Mouse (Mus musculus) embryonic facial prominence, embryonic 12.5 days (tissue): ENCODE results near the gene Itgal. TPM values are rescaled to one million over a fixed set of nuclear protein-coding genes. Genes with fewer than 3 reads are reported as not detected.
"Not testable (repeated sequence)": the region's sequence is repeated elsewhere in the genome, so short reads cannot be mapped to it uniquely, and the experiment has no call there.

Experiments
- ATAC-seq: fragments of 200-750 bp; cut with Nextera tagmentation; 2 replicates; pipeline ENCODE4 v1.8.0; 2017; ENCODE audit not compliant: insufficient number of reproducible peaks, insufficient read depth, low FRiP score, low TSS enrichment
- H3K27ac ChIP-seq: fragments of 300-500 bp; sonication (generic); 2 replicates; pipeline ENCODE4 v1.5.1; 2016; ENCODE audit warnings: mild to moderate bottlenecking
- H3K27me3 ChIP-seq: fragments of 300-500 bp; sonication (generic); 2 replicates; pipeline ENCODE4 v1.6.1; 2016; ENCODE audit warnings: mild to moderate bottlenecking, moderate library complexity
- H3K36me3 ChIP-seq: fragments of 300-500 bp; sonication (generic); 2 replicates; pipeline ENCODE4 v1.6.1; 2016; ENCODE audit warnings: mild to moderate bottlenecking
- H3K4me1 ChIP-seq: fragments of 300-500 bp; sonication (generic); 2 replicates; pipeline ENCODE4 v1.6.1; 2016
- H3K4me2 ChIP-seq: fragments of 300-500 bp; sonication (generic); replicated peaks from 2 replicates; pipeline ENCODE4 v1.6.1; 2016; ENCODE audit warnings: mild to moderate bottlenecking, moderate library complexity
- H3K4me3 ChIP-seq: fragments of 300-500 bp; sonication (generic); 2 replicates; pipeline ENCODE4 v1.5.1; 2016; ENCODE audit warnings: mild to moderate bottlenecking
- H3K9ac ChIP-seq: fragments of 300-500 bp; sonication (generic); 2 replicates; pipeline ENCODE4 v1.6.1; 2016; ENCODE audit warnings: mild to moderate bottlenecking, moderate library complexity
- H3K9me3 ChIP-seq: fragments of 300-500 bp; sonication (generic); 2 replicates; pipeline ENCODE4 v1.6.1; 2016; ENCODE audit warnings: mild to moderate bottlenecking, moderate library complexity
- WGBS: fragments of 180-500 bp; shearing (Covaris S2); methylation state at CpG from one replicate; pipeline ENCODE4 v1.1.7; 2016; 5-methylcytosine and 5-hydroxymethylcytosine counted together
- polyA plus RNA-seq: library from polyadenylated mRNA; unstranded; fragments of >200 nt; fragmentation: Nextera tagmentation; extraction: Ambion mirVana; gene quantifications from 2 replicates; pipeline ENCODE4 v1.2.1, GENCODE M21; 2016

The Itgal gene
- polyA plus RNA-seq, 1 experiment from 2014 or later, result 0.91 TPM

DNA sequence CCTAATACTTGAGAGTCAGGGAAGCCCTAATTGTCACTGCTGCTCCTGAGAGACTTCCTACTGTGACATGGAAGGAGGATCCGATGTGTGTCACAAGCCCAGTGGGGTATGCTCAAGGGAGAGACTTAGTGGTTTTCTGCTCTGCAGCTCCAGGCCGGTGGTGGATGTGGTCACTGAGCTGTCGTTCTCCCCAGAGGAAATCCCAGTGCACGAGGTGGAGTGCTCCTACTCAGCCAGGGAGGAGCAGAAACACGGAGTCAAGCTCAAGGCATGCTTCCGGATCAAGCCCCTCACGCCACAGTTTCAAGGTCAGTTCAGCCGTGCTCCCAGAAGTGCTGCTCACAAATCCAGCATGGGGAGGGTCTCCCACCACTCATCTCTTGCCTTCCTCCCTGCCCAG is 17.9 kb downstream of the Itgal start:
- no peaks in the 10 kb centered on the region for H3K27me3 ChIP-seq
- H3K4me2 ChIP-seq, result no peak overlapping the region
- 33% methylated on average over 8 of the region's 8 CpGs for WGBS
- no peaks in the 10 kb centered on the region for H3K36me3 ChIP-seq
- H3K9ac ChIP-seq, result no peak overlapping the region
- no peaks in the 10 kb centered on the region for H3K4me1 ChIP-seq
- ATAC-seq, result no peak
- H3K4me3 ChIP-seq, result no peak overlapping the region
- H3K9me3 ChIP-seq, result no peaks in the 10 kb centered on the region
- H3K27ac ChIP-seq, result no peak overlapping the region

DNA sequence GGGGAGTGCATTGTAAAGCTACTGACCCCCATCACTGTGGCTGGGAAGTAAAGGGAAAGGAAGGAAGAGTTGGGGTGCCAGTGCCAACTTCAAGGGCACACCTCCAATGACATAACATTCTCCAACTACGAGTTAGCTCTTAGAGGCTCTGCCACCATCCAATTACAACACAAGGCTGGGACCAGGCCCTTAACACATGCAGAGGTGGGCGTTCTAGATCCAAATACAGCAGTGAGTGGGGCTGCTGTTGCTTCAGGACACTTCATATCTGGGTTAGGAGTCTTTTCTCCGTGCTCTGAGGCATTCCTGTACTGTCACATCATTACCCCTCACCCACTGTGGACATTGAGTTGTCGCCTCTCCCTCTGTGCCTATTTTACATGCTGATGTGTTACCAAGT is 25.0 kb downstream of the Itgal start:
- Histone ChIP-seq H3K4me2 (no peak overlapping the region), H3K4me3 (no peak overlapping the region), H3K9me3 (no peaks in the 10 kb centered on the region), H3K4me1 (no peaks in the 10 kb centered on the region), H3K36me3 (no peaks in the 10 kb centered on the region), H3K27me3 (no peaks in the 10 kb centered on the region), H3K27ac (no peak overlapping the region), H3K9ac (no peak overlapping the region)
- ATAC-seq, result no peak
- WGBS, result 75% methylated on average over 4 of the region's 4 CpGs

DNA sequence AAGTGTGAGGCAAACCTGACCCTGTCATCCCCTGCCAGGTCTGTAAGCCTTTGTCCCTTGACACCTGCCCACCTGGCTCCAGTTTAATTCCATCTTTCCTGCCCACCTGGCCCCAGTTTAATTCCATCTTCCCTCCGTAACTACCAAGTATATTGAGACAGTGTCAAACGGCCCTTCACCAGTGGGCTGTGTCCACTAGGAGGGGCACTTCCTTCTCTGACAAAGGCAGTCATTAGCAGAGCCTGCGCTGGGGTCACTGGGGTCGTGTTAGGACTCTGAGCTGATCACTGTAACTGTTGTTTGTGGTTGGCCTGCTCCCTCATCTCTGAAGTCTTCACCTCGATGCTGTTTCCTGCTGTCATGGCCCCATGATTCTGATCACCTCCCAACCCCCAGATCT is 26.0 kb downstream of the Itgal start:
- Histone ChIP-seq H3K4me3 (no peak overlapping the region), H3K4me1 (no peaks in the 10 kb centered on the region), H3K27me3 (no peaks in the 10 kb centered on the region), H3K9me3 (no peaks in the 10 kb centered on the region), H3K27ac (no peak overlapping the region), H3K9ac (no peak overlapping the region), H3K4me2 (no peak overlapping the region), H3K36me3 (no peaks in the 10 kb centered on the region)
- no peak for ATAC-seq
- 35% methylated on average over 5 of the region's 5 CpGs for WGBS

DNA sequence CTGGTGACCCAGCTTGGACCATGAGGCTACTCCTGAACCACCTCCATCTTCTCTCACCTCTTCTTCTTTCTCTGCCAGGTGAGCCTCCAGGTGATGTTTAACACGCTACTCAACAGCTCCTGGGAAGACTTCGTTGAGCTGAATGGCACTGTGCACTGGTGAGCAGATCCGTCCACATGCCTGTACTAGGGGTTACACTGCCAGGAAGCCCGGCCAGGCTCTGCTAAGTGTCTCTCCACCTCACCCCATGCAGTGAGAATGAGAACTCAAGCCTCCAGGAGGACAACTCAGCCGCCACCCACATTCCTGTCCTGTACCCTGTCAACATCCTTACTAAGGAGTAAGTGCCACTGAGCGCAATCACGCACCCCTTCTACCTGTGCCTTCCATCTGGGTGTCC is 28.9 kb downstream of the Itgal start:
- Histone ChIP-seq H3K4me1 (no peaks in the 10 kb centered on the region), H3K9ac (no peak overlapping the region), H3K9me3 (no peaks in the 10 kb centered on the region), H3K27me3 (no peaks in the 10 kb centered on the region), H3K27ac (no peak overlapping the region), H3K36me3 (no peaks in the 10 kb centered on the region), H3K4me2 (no peak overlapping the region), H3K4me3 (no peak overlapping the region)
- no peak for ATAC-seq
- 84% methylated on average over 7 of the region's 7 CpGs for WGBS

DNA sequence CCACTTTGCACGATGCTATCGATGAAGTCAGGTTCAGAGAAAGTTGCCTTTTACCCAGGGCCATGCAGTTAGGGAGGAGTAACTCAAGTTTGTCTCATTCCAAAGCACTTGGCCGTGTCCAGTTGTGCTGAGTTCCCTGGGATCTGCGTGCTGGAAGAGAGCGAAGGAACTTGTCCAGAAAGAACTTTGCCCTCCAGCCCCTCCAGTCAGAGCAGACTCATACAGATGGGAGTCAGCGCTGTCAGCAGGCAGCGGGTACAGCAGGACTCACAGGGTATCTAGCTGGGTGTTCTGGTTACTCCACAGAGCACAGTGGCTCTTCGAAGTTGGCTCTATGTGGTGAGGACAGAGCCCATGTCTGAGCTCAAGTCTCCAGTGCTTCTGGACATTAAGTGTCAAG is 29.5 kb downstream of the Itgal start:
- Histone ChIP-seq H3K4me2 (no peak overlapping the region), H3K9me3 (no peaks in the 10 kb centered on the region), H3K36me3 (no peaks in the 10 kb centered on the region), H3K27me3 (no peaks in the 10 kb centered on the region), H3K4me1 (no peaks in the 10 kb centered on the region), H3K9ac (no peak overlapping the region), H3K27ac (no peak overlapping the region), H3K4me3 (no peak overlapping the region)
- 85% methylated on average over 8 of the region's 8 CpGs for WGBS
- ATAC-seq, result no peak

DNA sequence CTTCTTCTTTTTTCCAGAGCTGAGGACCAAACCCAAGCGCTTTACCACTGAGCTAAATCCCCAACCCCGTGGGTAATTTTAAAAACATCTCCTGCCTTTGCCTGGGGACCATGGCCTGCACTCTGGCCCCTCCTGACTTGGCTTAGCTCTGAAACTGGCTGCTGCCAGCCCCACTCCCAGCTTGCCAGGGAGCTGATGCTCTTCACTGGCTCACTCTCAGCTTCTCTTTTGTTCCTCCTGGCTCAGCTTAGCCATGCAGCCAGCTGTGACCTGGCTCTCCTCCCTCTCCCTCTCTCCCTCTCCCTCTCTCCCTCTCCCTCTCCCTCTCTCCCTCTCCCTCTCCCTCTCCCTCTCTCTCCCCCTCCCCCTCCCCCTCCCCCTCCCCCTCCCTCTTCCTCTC is 30.6 kb downstream of the Itgal start:
- no peak overlapping the region for H3K4me3 ChIP-seq
- no peak overlapping the region for H3K9ac ChIP-seq
- 83% methylated on average over 2 of the region's 2 CpGs for WGBS
- no peak for ATAC-seq
- H3K36me3 ChIP-seq, result no peaks in the 10 kb centered on the region
- no peaks in the 10 kb centered on the region for H3K27me3 ChIP-seq
- no peak overlapping the region for H3K4me2 ChIP-seq
- H3K27ac ChIP-seq, result no peak overlapping the region
- H3K9me3 ChIP-seq, result no peaks in the 10 kb centered on the region
- no peaks in the 10 kb centered on the region for H3K4me1 ChIP-seq

DNA sequence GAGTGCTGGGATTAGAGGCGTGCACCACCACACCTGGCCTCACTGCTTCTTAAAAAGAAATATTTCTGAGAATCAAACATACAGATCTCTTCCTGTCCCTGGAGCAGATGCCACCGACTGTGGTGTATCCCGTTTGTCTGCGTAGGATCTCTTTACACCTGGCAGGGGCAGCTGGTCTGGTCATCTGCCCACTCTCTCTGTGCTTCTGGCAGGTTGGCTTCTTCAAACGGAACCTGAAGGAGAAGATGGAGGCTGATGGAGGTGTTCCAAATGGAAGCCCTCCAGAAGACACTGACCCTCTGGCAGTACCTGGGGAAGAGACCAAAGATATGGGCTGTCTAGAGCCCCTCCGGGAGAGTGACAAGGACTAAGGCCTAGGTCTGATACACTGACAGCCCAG is 37.2 kb downstream of the Itgal start:
- ATAC-seq, result no peak
- 80% methylated on average over 6 of the region's 6 CpGs for WGBS

DNA sequence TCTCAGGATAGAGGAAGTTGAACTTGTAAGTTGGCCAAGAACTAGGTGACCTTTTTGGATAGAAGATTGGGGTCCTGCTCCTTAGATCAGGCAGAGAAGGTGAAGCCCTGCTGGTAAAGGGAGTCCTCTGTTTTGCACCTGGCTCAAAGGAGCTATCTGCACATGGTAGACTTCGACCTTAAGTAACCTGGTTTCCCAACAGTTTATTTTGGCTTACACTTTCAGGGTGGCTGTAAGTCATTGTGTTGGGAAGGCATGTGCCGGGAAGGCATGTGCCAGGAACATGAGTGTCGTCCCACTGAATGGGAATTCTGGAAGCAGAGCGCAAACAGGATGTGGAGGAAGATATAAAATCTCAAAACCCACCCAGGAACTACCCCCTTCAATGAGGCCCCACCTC is 39.5 kb downstream of the Itgal start:
- H3K4me2 ChIP-seq, result no peak overlapping the region
- no peak for ATAC-seq
- no peaks in the 10 kb centered on the region for H3K9me3 ChIP-seq
- H3K27me3 ChIP-seq, result no peaks in the 10 kb centered on the region
- no peak overlapping the region for H3K27ac ChIP-seq
- H3K36me3 ChIP-seq, result no peaks in the 10 kb centered on the region
- no peak overlapping the region for H3K9ac ChIP-seq
- 88% methylated on average over 4 of the region's 4 CpGs for WGBS
- no peaks in the 10 kb centered on the region for H3K4me1 ChIP-seq
- H3K4me3 ChIP-seq, result no peak overlapping the region

More for the DNA sequence above, 37.2 kb downstream of the Itgal start:
- no peak overlapping the region for H3K9ac ChIP-seq
- H3K9me3 ChIP-seq, result no peaks in the 10 kb centered on the region
- no peak overlapping the region for H3K27ac ChIP-seq
- no peaks in the 10 kb centered on the region for H3K36me3 ChIP-seq
- no peaks in the 10 kb centered on the region for H3K4me1 ChIP-seq
- no peak overlapping the region for H3K4me2 ChIP-seq
- no peak overlapping the region for H3K4me3 ChIP-seq
- H3K27me3 ChIP-seq, result no peaks in the 10 kb centered on the region

DNA sequence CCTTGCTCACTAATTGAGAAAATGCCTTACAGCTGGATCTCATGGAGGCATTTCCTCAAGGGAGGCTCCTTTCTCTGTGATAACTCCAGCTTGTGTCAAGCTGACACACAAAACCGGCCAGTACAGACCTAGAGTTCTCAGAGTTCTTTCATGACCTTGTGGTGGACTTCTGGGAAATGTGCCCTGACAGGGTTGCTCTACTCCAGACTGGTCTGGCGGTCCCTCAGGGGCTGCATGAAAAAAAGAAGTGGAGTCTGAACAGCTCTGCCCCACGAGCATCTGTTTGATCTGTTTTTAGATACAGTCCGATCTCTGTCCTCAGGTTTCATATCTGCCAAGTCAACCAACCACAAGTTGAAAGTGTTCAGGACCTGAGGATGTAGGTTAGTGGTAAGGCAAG is 41.6 kb downstream of the Itgal start:
- no peaks in the 10 kb centered on the region for H3K27me3 ChIP-seq
- no peak overlapping the region for H3K4me3 ChIP-seq
- H3K9me3 ChIP-seq, result no peaks in the 10 kb centered on the region
- no peak overlapping the region for H3K27ac ChIP-seq
- 48% methylated on average over 4 of the region's 4 CpGs for whole genome bisulfite sequencing
- no peak overlapping the region for H3K9ac ChIP-seq
- H3K36me3 ChIP-seq, result peaks cover 15% of the 10 kb centered on the region
- no peaks in the 10 kb centered on the region for H3K4me1 ChIP-seq
- no peak overlapping the region for H3K4me2 ChIP-seq
- ATAC-seq, result no peak

DNA sequence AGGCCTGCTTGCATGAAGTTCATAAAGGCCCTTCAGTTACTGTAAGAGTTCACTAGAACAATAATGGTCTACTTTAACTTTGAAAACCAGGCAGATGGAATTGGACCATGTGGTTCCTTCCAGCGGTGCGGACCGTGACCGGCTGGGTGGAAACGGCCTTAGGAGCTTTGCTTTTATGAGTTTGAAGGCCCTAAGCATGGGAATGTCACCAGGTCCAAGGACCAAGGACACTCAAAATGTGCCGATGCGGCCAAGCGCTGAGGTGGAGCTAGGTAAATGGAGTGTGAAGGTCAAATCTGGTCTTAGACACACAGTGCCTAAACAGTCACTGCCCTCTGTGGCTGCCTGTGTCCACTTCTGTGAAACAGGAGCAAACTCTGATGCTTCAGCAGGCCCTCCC is 45.3 kb downstream of the Itgal start:
- Histone ChIP-seq H3K4me3 (no peak overlapping the region), H3K36me3 (peaks cover 30% of the 10 kb centered on the region), H3K4me2 (no peak overlapping the region), H3K9me3 (no peaks in the 10 kb centered on the region), H3K27me3 (no peaks in the 10 kb centered on the region), H3K9ac (no peak overlapping the region), H3K4me1 (peaks cover 9% of the 10 kb centered on the region), H3K27ac (no peak overlapping the region)
- ATAC-seq, result no peak
- 95% methylated on average over 8 of the region's 8 CpGs for WGBS

DNA sequence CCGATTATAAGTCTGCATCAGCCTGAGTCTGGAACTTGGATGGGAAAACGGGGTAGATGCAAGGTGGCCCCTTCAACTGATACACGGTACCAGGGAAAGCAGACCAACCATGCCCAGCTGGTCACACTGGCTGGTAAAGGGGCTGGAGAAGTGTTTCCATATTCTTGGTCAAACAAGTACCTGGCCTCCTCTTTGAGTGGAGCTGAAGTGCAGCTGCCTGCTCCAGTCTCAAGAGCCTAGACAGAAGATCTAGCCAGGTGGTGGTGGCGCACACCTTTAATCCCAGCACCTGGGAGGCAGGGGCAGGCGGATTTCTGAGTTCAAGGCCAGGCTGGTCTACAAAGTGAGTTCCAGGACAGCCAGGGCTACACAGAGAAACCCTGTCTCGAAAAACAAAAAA is 45.8 kb downstream of the Itgal start:
- not testable (repeated sequence) for H3K27me3 ChIP-seq, H3K9me3 ChIP-seq, ATAC-seq, H3K27ac ChIP-seq, H3K4me3 ChIP-seq, H3K4me2 ChIP-seq, H3K9ac ChIP-seq
- 92% methylated on average over 6 of the region's 6 CpGs for WGBS
- Histone ChIP-seq H3K36me3 (peaks cover 30% of the 10 kb centered on the region), H3K4me1 (peaks cover 12% of the 10 kb centered on the region)

DNA sequence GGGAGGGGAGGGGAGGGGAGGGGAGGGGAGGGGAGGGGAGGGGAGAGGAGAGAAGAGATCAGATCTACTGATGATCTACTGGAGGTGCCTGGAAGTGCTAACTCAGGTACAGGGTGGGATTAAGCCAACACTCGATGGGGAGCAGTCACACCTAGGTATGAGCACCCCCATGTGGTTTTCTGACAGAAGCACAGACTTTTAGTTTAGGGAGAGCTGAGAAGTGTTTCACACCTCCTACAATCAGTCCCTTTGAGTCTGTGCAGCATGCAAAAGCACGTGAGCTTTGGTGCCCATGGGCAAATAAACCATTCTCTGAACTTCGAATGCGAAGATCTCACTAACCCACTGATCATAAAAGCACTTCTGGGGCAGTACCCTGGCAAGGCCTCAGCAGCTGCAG is 46.3 kb downstream of the Itgal start:
- peaks cover 12% of the 10 kb centered on the region for H3K4me1 ChIP-seq
- H3K27ac ChIP-seq, result no peak overlapping the region
- H3K4me3 ChIP-seq, result no peak overlapping the region
- no peaks in the 10 kb centered on the region for H3K9me3 ChIP-seq
- H3K4me2 ChIP-seq, result no peak overlapping the region
- 63% methylated on average over 4 of the region's 4 CpGs for WGBS
- H3K9ac ChIP-seq, result no peak overlapping the region
- ATAC-seq, result no peak
- H3K36me3 ChIP-seq, result peaks cover 30% of the 10 kb centered on the region
- no peaks in the 10 kb centered on the region for H3K27me3 ChIP-seq

DNA sequence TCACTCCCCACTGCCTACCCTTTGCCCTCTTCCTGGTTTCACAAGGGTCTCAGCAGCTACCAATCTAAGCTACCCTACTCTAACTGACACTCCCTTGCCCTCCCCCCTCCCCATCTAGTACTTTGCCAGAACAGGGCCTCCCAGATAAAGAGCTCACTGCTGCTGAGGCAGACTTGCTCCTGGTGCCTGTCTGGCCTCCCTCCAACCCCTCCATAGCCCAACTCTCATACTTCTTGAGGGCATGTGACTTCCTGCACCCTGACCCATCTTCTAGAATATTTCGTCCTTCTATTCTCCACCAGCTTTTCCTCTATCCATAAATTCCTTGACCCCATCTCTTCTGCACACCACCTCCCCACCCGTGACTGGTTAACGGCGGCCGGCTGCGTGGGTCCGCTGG is 46.8 kb downstream of the Itgal start:
- Histone ChIP-seq H3K27me3 (no peaks in the 10 kb centered on the region), H3K4me1 (peaks cover 12% of the 10 kb centered on the region), H3K9me3 (no peaks in the 10 kb centered on the region), H3K27ac (no peak overlapping the region), H3K36me3 (peaks cover 30% of the 10 kb centered on the region), H3K9ac (no peak overlapping the region), H3K4me2 (no peak overlapping the region), H3K4me3 (no peak overlapping the region)
- WGBS, result 93% methylated on average over 7 of the region's 7 CpGs
- no peak for ATAC-seq
